Mouse (Mus musculus) thymus, adult 2 months (tissue): Measurements from ENCODE around the gene Lgals7.

Source experiments
- CTCF ChIP-seq: fragments of 200-500 bp; IDR thresholded peaks from 2 replicates; pipeline ENCODE4 v1.5.1; 2012; ENCODE audit warnings: mild to moderate bottlenecking, control low read depth, low read length, moderate library complexity, borderline replicate concordance; ENCODE audit not compliant: control insufficient read depth, poor library complexity, insufficient read depth; ENCODE audit errors: extremely low read depth
- POLR2A ChIP-seq: fragments of 200-500 bp; IDR thresholded peaks from 2 replicates; pipeline ENCODE4 v1.6.1; 2012; ENCODE audit warnings: mild to moderate bottlenecking, low read length, control low read depth, moderate library complexity; ENCODE audit not compliant: control insufficient read depth, poor library complexity, insufficient read depth; ENCODE audit errors: extremely low read depth

GRCm38 (mm10) chr7:28892601-28893000 lies 28.9 kb downstream of the Lgals7 start:
- TF ChIP-seq CTCF (no peak), POLR2A (no peak)
